Mouse (Mus musculus) bone marrow, adult 2 months (tissue): ENCODE results near the gene Setd4.

Experiments used
- CTCF ChIP-seq: fragments of 200-500 bp; IDR thresholded peaks from 2 replicates; pipeline ENCODE4 v1.5.1; 2011; ENCODE audit warnings: low read length, control low read depth; ENCODE audit not compliant: control insufficient read depth, insufficient read depth
- POLR2A ChIP-seq: fragments of 200-500 bp; IDR thresholded peaks from 2 replicates; pipeline ENCODE4 v1.6.1; 2011; ENCODE audit warnings: low read depth, mild to moderate bottlenecking, control low read depth, low read length, borderline replicate concordance; ENCODE audit not compliant: control insufficient read depth

DNA sequence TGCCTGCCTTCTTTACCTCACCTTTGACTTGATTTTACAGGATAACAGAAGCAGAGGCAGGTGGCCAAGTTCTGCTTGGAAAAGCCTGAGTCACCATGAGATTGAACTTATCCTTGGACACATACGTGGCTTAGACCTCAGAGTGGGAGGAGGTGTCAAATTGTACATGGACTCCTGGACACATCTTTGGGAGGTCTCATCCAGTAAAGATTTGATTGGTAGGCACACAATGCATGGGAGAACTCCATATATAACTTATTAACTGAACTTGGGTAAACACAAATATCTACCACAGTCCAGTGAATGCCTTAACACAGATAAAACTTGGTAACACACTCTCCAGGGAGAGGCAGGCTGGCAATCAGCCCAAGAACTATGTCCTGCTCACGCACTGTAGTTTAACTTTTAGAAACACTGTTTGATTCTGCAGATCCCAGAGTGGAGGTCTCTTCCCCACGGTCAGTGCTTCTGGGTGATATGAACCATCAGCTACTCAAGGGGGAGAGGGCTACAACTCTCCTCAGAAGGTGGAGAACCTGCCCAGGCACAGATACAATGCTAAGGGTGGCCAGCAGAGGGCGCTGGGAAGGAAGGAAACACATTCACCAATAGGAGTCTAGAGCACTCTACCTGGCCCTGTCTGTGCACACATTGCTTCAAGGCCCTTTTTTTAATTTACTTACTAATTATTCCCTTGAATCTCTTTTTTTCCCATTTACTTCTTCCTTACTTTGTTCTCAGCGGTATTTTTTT lies 11.4 kb upstream of the Setd4 start:
- peak; percentile 91 for TF ChIP-seq CTCF
- TF ChIP-seq POLR2A = no peak
